Mouse (Mus musculus): Measurements from ENCODE around the gene Zfp704.

Zfp704 gene

DNA sequence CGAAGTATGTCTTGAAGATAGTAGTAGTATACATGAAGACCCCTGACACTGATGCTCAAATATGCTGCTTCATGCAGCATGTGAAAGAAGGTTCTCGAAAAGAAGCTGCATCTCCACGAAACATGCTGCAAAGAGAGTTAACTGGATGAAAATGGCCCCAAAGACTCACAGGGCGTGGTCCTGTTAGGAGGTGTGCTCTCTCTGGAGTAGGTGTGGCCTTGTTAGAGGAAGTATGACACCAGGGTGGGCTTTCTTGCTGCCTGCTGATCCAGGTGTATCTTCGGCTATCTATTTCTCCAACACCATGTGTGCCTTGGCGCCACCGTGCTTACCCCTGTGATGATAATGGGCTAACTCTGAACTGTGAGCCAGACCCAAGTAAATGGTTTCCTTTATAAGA lies 90.9 kb downstream of the Zfp704 start:
- DNase-seq (ENCODE audit: low spot score in 2 of 2), result no peak

DNA sequence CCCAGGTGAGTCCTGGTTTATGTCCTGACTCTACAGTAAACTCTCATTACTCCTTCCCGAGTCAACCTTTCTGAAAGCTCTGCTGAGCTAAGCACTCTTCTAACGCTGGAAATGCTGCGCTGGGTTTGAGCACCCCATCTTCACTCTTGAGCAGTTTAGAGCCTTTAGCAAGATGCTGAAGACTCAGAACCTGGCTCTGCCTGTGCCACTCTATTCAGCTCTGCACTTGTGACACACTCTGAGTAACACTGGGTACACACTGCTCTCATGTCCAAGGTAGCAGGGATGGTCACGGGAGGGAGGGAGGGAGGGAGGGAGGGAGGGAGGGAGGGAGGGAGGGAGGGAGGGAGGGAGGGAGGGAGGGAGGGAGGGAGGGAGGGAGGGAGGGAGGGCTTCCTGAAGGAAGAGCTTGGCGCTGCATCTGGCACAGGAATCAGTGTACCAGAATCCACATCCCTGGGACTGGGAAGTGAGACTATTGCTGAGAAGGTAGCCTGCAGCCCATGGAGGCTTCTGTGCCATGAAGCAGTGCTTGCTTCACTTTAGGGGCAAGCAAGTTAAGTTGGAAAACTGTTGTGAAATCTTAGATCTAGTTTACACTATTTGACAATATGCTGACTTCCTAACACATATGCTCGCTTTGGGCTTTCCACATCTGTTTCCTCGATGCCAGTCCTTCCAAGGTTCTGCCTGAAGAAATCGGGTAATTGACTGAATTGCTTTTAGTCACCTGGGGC lies 93.6 kb downstream of the Zfp704 start:
- no peak for DNase-seq (ENCODE audit: low spot score in 2 of 2)

DNA sequence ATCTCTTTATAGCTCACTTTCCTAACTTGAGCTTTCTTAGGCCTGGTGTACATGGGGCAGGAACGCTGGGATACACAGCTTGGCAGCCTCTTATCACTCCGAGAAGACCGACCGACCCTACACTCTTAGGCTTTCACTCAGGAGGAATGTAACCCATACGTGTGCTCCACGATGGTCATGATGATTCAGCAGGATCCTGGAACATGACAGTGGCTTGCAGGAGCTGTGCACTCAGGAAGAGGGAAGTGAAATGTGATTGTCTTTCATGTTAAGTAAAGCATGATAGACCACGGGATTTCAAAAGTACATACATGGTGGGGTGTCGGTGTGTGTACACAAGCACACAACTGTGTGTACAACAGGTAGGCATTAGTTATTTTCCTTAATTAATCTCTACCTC lies 94.4 kb downstream of the Zfp704 start:
- no peak for DNase-seq (ENCODE audit: low spot score in 2 of 2)

DNA sequence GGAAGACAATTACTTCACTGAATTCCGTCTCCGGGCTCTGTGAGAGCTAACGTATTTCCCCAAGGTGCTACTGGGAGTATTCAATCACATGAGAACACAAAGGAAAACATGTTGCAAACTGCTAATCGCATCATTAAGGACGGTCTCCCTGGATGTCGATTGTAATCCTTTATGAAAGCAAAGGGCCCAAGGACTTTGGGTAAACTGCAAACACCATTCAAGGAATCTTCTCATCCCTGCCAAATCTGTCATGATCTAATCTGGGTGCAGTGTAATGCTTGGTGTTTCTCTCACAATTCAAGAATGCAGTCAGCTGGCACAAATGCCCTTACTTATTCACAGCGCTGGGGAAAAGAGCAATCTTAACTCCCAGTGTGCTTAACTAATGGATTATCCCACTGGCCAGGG lies 96.2 kb downstream of the Zfp704 start:
- DNase-seq (ENCODE audit: low spot score in 2 of 2), result no peak

DNA sequence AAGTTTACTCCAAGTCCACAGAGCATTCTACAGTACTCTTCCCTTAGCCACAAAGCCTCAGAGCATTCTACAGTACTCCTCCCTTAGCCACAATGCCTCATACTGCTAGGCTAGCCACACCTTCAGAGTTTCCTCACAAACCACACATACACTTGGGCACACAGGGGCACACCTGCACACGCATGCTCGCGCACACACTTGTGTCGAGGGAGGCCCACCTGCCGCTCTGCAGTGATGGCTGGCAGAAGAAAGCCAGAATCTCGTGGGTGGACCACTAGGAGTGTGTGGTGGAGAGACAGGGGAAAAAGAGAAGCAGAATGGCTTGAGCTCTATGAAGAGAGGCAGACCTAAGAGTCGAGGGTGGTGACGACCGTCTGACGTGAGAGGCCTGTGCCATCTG lies 97.7 kb downstream of the Zfp704 start:
- no peak for DNase-seq (ENCODE audit: low spot score in 2 of 2)

DNA sequence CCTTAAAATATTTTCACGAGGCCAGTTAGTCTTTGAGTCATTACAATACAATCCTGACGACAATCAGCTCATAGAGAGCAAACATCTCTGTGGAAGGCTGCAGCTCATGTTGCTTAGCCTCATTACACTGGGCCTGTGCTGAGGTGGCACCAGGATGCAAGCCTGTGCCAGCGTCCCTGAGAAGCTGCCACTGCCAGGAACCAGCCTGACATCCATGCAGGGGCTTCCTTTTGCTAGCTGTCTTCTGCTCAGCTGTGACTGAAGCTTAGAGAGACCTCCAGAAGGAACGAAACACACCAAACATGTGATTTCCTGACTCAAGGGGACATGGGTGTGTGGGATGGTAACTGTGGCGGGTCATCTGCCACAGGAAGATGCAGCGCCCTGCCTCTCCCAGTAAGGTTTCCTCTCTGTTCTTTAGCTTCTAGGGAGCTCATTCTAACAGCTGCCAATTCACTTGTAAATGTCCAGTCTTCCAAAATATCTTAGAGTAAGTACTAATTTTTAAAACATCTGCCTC lies 104.1 kb downstream of the Zfp704 start:
- no peak for DNase-seq (ENCODE audit: low spot score in 2 of 2)

DNA sequence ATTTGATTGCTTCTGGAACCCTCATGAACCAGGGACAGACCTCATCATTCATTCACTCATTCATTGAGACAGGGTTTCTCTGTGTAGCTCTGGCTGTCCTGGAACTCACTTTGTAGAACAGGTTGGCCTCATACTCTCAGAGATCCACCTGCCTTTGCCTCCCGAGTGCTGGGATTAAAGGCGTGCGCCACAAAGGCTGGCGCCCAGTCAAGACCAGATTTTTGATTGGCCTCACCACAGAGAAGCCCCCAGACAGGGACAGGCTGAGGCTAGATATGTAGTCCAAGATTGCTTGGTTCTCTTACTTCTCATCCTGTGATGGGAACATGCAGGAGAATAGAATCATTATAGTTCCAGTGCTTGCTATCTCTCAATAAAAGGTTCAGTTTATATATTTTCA lies 105.5 kb downstream of the Zfp704 start:
- DNase-seq (ENCODE audit: low spot score in 2 of 2), result no peak

DNA sequence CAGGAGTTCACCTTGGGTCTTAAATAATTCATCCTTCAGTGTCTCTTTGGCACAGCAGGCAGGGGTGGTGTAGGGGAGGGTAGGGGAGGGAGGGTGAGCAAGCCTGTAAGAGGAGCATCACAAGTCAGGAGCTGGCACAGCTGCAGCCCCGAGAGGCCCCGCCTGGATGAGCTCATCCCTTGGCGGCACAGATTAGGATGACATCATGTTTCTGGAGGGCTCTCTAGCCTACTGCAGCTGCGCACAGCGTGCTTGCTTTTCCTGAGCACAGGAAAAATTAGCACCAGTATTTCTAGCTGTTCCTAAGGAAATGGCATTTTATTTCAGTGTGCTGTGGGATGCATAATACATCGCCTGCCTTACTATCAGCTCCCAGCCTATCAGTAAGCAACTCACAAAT lies 109.2 kb downstream of the Zfp704 start:
- DNase-seq (ENCODE audit: low spot score in 2 of 2), result peak; percentile 45 to 87

DNA sequence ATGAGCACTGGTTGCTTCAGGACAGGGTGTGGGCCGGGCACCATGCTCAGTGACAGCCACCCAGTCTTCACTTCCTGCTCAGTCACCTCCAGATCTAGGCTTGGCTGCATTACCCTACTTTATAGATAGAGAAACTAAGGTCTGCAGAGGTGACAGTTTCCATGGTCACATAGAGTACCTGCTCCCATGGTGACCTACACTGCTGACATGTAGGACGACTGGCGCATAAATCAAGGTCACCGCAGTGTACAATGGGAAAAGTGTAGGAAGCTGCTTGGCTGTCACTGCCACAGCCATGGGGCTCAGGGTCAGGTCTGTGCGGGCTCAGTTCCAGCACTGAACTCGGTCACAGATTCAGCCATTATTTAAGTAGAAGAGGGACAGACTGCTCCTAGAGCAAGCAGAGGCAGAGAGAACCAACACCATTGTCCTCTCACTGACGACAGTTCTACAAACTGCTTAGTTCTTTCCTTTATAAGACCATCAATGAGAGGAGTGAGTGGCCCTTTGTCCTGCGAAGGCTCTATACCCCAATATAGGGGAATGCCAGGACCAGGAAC lies 109.8 kb downstream of the Zfp704 start:
- DNase-seq (ENCODE audit: low spot score in 2 of 2), result no peak

DNA sequence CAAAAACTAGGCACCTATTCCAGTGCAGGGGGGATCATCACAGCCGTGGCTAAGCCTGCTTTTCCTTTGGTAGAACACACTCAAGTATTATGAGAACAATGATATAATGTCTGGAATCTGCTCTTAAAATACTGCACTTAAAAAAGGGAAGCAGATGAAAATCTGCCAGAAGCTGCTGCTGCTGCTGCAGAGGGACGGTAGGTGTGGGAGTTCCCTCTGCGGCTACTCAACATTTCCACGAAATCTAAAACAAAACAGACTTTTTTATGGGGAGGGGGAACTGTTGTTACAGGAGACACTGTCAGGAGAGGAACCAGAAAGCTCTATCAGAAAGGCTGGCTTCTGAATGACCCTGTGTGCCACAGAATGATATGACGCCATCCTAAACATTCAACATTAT lies 110.4 kb downstream of the Zfp704 start:
- no peak for DNase-seq (ENCODE audit: low spot score in 2 of 2)

DNA sequence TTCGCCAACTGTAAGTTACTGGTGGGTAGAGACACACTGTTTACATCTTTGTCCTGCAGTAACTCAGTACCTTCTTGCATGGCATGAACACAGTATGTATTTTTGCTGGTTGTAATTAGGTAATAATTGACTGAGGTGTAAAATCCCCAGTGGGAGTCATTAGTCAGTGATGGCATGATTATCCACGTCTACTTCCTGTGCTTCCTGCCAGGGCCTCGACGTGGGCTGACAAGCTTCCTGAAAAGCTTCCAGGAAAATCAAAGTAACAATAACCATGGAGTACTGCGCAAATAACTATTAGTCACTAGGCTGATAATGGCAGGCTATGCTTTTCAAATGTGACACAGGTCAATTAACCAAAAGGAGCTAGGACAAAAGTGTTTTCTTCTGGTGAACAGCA lies 112.6 kb downstream of the Zfp704 start:
- no peak for DNase-seq (ENCODE audit: low spot score in 2 of 2)

DNA sequence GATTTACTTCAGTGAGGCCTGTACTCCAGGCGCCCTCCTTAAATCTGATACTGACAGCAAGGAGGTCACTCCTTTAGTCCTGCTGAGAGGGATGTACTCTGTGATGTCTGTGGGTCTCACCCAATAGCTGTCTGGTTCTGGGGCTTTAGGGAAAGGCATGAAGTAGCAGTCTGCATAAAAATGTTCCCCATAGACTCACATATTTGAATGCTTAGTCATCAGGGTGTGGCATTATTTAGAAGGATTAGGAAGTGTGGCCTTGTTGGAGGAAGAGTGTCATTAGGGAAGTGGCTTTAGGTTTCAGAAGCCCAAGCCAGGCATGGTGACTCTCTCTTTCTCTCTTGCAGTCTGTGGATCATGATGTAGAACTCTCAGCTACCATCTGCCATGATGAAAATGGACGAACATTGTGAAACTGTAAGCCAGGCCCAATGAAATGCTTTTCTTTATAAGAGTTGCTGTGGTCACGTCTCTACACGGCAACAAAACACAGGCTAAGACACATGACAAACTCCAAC lies 118.1 kb downstream of the Zfp704 start:
- DNase-seq (ENCODE audit: low spot score in 2 of 2), result no peak

DNA sequence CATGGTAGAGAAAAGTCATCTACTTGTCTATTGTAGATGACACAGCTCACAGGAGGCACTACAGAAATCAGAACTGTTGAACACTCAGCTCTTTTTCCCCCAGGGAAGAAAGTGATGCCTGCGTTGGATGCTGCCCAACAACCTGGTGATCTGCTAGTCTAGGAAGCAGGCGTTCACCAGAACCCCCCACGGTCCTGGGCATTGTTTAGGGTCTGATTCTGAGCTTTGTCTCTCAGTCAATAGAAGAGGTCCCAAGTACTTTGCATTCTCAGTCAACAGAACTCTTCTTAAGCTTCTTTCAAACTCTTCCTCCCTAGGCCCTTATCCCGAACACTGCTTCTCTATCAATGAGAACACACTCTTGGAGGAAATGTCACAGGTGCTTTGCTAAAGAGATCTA lies 122.2 kb downstream of the Zfp704 start:
- DNase-seq (ENCODE audit: low spot score in 2 of 2), result no peak

DNA sequence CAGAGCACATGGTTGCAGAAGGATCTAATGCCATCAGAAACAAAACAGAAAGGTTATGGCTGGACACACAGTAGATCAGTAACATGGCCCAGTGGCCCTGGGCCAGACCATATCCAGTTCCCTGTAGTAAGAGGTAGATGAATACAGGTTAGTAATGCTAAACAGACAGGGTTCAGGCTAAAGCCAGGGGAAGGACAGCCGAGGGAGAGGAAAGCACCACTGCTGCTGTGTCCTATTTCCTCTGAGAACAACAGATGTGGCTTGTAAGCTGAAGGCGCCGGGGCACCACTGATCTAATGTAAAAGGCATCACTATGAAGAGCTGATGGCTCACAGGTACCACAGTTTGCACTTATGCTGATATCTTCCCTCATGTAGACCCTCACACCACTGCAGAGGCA lies 124.4 kb downstream of the Zfp704 start:
- DNase-seq (ENCODE audit: low spot score in 2 of 2), result no peak

DNA sequence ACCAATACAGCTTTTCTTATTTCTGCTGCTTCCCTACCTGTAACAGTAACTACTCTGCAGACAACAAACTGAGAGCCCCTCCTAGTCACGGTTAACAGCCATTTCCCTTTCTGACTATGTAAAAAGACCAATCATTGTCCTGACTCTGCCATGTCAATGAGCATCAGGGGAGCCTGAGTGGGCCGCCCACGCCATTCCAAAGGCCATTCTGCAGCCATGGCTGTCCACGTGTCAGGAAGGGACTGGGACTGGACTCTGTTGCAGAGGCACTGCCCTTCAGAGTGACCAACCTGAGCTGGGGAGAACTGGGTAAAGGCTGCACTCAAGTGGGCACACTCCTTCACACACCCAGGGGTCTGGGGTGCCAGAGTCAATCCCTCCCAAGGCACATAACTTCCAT lies 127.9 kb downstream of the Zfp704 start:
- DNase-seq (ENCODE audit: low spot score in 2 of 2), result no peak

DNA sequence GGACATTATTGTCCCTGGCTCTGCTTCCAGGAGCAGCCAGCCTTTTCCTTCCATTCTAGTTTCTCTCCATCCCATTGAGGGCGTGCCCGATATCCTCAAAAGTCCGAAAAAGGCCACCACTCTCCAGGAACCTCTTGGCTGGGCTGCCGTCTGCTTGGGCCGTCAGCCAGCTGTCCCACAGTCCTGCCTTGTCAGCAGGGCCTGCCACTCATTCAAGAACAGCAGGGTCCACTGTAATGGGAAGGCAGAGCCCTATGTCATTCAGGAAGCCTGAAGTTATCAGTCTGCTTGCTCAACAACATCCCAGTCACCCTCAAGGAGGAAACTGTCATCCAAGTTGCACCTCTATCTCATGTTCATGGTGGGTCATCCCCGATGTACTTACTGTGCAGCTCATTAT lies 128.5 kb downstream of the Zfp704 start:
- no peak for DNase-seq (ENCODE audit: low spot score in 2 of 2)

DNA sequence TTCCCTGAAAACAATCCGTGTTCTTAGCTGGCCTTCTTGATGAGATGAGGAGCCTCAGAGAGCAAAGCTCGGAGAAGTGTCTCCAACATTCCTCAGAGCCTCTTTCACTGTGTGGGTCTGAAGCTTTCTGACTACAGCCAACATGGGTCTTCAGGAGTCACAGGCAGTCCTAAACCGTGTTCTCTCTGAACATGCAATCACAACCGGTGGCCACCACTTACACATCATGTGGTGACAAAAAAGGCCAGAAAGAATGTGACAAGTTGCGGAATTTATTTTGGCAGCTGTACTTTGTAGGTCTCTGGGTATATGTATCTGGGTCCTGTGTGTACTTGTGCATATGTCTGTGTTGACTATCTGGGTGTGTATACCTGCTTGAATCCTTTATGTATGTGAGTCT lies 128.9 kb downstream of the Zfp704 start:
- no peak for DNase-seq (ENCODE audit: low spot score in 2 of 2)

DNA sequence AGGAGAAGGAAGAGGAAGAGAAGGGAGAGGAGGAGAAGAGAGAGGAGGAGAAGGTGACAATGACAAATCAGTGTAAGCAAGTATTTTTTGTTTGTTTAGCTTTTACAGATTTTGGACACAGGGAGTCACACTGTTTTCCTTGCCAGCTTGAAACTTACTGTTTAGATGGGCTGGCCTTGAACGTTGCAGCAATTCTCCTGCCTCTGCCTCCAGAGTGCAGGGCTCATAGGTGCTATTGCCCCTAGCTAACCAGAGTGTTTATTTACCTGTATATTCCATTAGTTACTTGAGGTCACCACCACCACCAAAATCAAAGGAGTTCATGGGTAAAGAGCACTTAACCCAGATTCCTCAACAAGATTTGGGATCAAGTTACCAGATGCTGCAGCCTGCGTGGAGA lies 132.5 kb downstream of the Zfp704 start:
- DNase-seq (ENCODE audit: low spot score in 2 of 2), result no peak

DNA sequence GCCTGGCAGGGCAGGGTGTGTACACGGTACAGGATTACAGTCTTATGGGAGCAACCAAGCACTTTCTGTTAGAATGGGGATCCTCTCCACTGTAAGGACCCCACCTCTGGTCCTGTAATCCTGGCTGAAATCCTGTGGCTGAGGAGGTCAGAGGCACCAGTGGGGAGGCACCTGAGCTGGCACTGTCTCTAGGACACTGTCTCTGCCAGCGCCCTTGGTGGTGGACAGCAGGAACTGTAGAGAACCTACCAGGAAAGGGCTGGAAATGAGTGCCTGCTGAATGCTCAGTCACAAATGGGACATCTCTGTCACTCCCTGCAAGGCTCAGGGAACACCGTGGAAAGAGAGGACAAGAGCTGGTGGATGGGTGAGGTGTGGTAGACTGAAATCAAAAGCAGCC lies 133.5 kb downstream of the Zfp704 start:
- DNase-seq (ENCODE audit: low spot score in 2 of 2), result no peak

DNA sequence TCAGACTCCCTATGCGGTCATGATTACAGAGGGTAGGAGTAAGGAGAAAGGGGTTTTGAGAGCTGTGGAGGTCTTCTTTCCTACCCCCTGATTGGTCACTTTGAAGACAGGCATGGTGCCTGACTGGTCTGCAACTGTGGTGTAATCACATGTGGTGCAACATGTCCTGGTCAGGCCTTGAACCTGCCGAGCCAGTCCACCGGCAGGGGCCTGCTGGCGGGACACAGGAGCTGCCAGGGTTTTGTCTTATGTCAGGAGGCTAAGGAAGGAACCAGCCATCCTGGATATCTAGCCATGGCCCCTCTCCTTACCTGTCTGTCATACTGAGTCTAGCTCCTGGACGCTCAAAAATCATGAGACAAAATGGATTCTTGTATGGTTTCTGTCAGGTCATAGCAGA lies 134.4 kb downstream of the Zfp704 start:
- no peak for DNase-seq (ENCODE audit: low spot score in 2 of 2)

DNA sequence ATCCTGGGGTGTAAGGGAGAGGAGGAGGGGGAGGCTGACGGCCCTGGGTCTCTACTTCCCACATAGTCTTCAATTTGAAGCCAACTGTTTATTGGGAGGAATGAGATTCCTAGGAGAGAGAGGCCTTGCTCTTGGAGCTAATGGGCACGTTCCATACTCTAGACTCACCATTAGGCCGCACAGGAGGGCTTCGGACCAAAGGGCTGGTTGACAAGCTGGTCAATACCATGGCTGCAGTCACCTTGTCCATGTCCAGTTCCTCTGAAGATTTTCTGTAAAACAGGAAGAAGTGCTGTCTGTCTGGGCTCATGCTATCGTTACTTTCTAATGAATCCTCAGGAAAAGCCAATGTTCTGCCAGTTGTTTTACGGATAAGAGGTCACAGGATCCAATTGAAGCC lies 135.6 kb downstream of the Zfp704 start:
- no peak for DNase-seq (ENCODE audit: low spot score in 2 of 2)

DNA sequence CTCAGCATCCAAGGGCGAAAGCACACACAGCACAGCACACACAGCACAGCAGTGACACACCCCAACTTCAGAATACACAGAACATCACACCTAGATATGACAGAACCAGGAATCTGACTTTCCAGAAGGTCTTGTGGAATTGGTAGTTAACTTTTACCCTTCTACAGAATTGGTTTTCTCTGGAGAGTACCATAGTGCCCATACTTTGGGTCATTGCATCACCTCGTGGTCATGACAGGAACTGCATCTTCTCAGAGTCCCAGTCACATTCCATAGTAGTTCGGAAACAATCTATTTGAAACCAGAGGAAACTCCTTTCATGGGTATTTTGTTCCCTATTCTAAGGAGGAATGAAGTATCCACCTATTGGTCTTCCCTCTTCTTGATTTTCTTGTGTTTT lies 143.6 kb downstream of the Zfp704 start:
- peak in 1 of 2 experiments; percentile 35 for DNase-seq (ENCODE audit: low spot score in 2 of 2)

DNA sequence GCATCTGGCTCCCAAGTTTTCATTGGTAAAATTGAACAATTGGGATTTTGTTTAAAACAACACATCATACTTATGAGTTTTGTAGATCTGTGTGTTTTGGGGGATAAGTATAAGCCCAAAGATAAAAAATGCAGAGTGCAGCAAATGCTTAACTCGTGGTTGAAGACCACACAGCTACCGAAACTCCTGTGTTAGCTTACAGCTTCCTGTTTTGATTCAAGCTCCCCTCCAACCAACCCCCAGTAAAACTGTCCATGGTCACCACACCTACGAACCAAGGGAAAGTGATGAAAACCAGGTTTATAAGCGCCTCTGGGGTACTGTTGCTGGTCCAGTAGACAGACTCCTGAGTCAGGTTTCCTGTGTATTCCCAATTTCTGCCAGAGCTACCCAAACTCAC lies 144.2 kb downstream of the Zfp704 start:
- no peak for DNase-seq (ENCODE audit: low spot score in 2 of 2)

DNA sequence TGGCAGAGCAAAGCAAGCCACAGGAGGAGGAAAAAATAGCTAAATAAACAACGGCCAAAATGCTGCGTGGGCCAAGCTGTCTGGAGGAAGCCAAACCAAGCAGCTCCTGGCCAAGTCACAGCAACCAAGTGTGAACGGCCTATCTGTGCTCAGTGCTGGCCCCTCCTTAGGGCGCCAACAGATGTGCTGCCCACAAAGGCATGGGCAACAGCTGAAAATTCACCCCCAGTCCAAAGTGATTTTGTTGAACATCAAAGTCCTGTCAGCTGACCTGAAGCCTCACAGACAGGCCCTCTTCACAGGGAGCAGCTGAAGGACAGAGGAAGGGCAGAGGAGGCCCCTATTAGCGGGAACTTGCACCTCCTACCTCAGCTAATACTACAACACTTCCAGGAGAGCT lies 148.2 kb downstream of the Zfp704 start:
- DNase-seq (ENCODE audit: low spot score in 2 of 2), result no peak

Data from urinary bladder, adult 18-20 months (tissue).